Mouse (Mus musculus) layer of hippocampus, adult 9-11 months (tissue): ENCODE data around the gene Bend7.

Source experiments
- DNase-seq: peaks from one replicate; pipeline ENCODE4 v3.0.0; 2022

Bend7 gene

GRCm38 (mm10) chr2:4782809-4783641, 65.4 kb downstream of the Bend7 start:
- DNase-seq: no peak

GRCm38 (mm10) chr2:4784012-4784411, 66.4 kb downstream of the Bend7 start:
- DNase-seq: no peak

GRCm38 (mm10) chr2:4785016-4785415, 67.4 kb downstream of the Bend7 start:
- no peak for DNase-seq

GRCm38 (mm10) chr2:4787223-4787622, 69.6 kb downstream of the Bend7 start:
- DNase-seq: no peak

- no peak for DNase-seq
These were observed 74.0 kb downstream of the Bend7 start for GRCm38 (mm10) chr2:4791646-4792045.

- no peak for DNase-seq
These were observed 74.9 kb downstream of the Bend7 start for GRCm38 (mm10) chr2:4792554-4792953.

GRCm38 (mm10) chr2:4802395-4803176, 85.0 kb downstream of the Bend7 start:
- no peak for DNase-seq

- DNase-seq: no peak
These were observed 98.7 kb downstream of the Bend7 start for GRCm38 (mm10) chr2:4816308-4816707.

GRCm38 (mm10) chr2:4817678-4818077, 100.0 kb downstream of the Bend7 start:
- no peak for DNase-seq

GRCm38 (mm10) chr2:4820230-4820629, 102.6 kb downstream of the Bend7 start:
- DNase-seq: no peak

- DNase-seq: no peak
These were observed 106.4 kb downstream of the Bend7 start for GRCm38 (mm10) chr2:4824067-4824466.

- no peak for DNase-seq
These were observed 110.4 kb downstream of the Bend7 start for GRCm38 (mm10) chr2:4828032-4828431.

- DNase-seq: no peak
These were observed 110.9 kb downstream of the Bend7 start for GRCm38 (mm10) chr2:4828446-4828997.

- DNase-seq: no peak
These were observed 111.4 kb downstream of the Bend7 start for GRCm38 (mm10) chr2:4829007-4829406.

- DNase-seq: no peak
These were observed 111.9 kb downstream of the Bend7 start for GRCm38 (mm10) chr2:4829489-4830065.

- no peak for DNase-seq
These were observed 113.9 kb downstream of the Bend7 start for GRCm38 (mm10) chr2:4831493-4831892.

GRCm38 (mm10) chr2:4832166-4832565, 114.5 kb downstream of the Bend7 start:
- DNase-seq: no peak

- no peak for DNase-seq
These were observed 131.8 kb downstream of the Bend7 start for GRCm38 (mm10) chr2:4849449-4849848.
